Mouse (Mus musculus) hindbrain, embryonic 13.5 days (tissue): ENCODE data around the gene Nfe2l3. TPM values are rescaled to one million over a fixed set of nuclear protein-coding genes. Genes with fewer than 3 reads are reported as not detected.
"Not testable (repeated sequence)": the region's sequence is repeated elsewhere in the genome, so short reads cannot be mapped to it uniquely, and the experiment has no call there.

Source experiments
- ATAC-seq: fragments of 200-750 bp; cut with Nextera tagmentation; 2 replicates; pipeline ENCODE4 v1.8.0; 2017; ENCODE audit warnings: moderate TSS enrichment; ENCODE audit not compliant: low FRiP score
- H3K27ac ChIP-seq: fragments of 300-500 bp; sonication (generic); 2 replicates; pipeline ENCODE4 v1.5.1; 2015; ENCODE audit warnings: inconsistent platforms, mild to moderate bottlenecking, moderate library complexity
- H3K27me3 ChIP-seq: fragments of 300-500 bp; sonication (generic); 2 replicates; pipeline ENCODE4 v1.6.1; 2015; ENCODE audit warnings: mild to moderate bottlenecking, inconsistent platforms
- H3K36me3 ChIP-seq: fragments of 300-500 bp; sonication (generic); 2 replicates; pipeline ENCODE4 v1.6.1; 2015; ENCODE audit warnings: mild to moderate bottlenecking, inconsistent platforms
- H3K4me1 ChIP-seq: fragments of 300-500 bp; sonication (generic); replicated peaks from 2 replicates; pipeline ENCODE4 v1.6.1; 2015; ENCODE audit warnings: inconsistent platforms
- H3K4me2 ChIP-seq: fragments of 300-500 bp; sonication (generic); 2 replicates; pipeline ENCODE4 v1.6.1; 2015; ENCODE audit warnings: inconsistent platforms, mild to moderate bottlenecking, moderate library complexity
- H3K4me3 ChIP-seq: fragments of 300-500 bp; sonication (generic); 2 replicates; pipeline ENCODE4 v1.5.1; 2015; ENCODE audit warnings: mild to moderate bottlenecking, inconsistent platforms
- H3K9ac ChIP-seq: fragments of 300-500 bp; sonication (generic); 2 replicates; pipeline ENCODE4 v1.6.1; 2015; ENCODE audit warnings: mild to moderate bottlenecking, inconsistent platforms
- H3K9me3 ChIP-seq: fragments of 300-500 bp; sonication (generic); 2 replicates; pipeline ENCODE4 v1.6.1; 2016; ENCODE audit warnings: inconsistent platforms
- WGBS: fragments of 180-500 bp; shearing (Covaris S2); methylation state at CpG from one replicate; pipeline ENCODE4 v1.1.7; 2015; 5-methylcytosine and 5-hydroxymethylcytosine counted together
- polyA plus RNA-seq: library from polyadenylated mRNA; unstranded; fragments of >200 nt; fragmentation: Nextera tagmentation; extraction: Ambion mirVana; gene quantifications from 2 replicates; pipeline ENCODE4 v1.2.1, GENCODE M21; 2015

The Nfe2l3 gene
- polyA plus RNA-seq, 1 experiment from 2014 or later: 4.0 TPM

- Histone ChIP-seq H3K36me3 (peaks cover 31% of the 10 kb centered on the region), H3K27me3 (no peaks in the 10 kb centered on the region), H3K4me3 (peak overlapping the region; percentile 98), H3K27ac (peak overlapping the region; percentile 59), H3K9ac (peak overlapping the region; percentile 71), H3K9me3 (no peaks in the 10 kb centered on the region), H3K4me2 (peak overlapping the region; percentile 73), H3K4me1 (peaks cover 33% of the 10 kb centered on the region)
- no peak for ATAC-seq
- 15% methylated on average over 3 of the region's 3 CpGs for WGBS
These were observed 39.3 kb downstream of the Nfe2l3 start for GRCm38 (mm10) chr6:51471782-51472181.

DNA sequence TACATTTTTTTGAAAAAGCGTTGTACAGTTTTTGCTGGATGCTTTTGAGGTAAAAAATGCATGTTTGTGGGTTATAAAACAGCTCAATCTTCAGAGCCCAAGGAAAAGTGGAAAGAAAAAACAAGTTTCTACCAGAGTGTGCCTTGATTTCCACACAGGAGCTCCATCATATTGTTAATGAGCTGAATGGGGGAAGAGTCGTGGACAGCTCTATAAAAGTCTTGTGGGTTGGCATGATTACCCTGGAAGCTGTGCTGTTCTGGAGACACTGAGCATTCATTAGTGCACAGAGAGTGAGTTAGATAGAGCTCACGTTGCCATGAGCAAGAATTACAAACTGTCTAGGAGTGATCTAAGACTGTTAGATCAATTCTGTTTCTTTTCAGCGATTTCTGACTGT is 39.7 kb downstream of the Nfe2l3 start:
- peak overlapping the region; percentile 59 for H3K27ac ChIP-seq
- 44% methylated on average over 4 of the region's 4 CpGs for WGBS
- ATAC-seq: no peak

DNA sequence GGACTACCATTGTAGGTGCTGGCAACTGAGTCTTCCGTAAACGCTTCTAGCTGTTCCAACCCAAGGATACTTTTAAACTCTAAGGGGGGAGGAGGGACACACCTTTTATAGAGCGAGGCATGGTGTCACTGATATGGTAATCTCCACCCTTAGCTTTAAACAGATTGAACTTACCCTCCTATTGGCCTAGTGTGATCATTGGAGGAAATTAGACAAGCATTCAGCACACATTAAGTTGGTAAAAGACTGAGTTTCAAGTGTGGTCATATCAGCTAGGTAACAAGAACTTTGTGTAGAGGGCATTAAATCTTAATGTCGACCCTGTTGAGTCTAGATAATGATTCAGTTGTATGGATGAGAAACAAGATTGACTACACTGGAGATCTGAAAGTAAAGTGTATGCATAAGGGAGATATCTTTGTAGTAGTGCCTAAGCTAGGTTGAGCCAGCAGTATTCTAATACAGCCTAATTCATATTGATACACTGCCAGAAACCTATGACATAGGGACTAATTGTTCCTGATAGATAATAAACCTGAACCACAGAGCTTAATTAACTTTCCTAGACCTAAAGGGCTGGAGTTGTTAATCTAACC is 46.8 kb downstream of the Nfe2l3 start:
- H3K27me3 ChIP-seq: no peaks in the 10 kb centered on the region
- no peaks in the 10 kb centered on the region for H3K9me3 ChIP-seq
- no peak overlapping the region for H3K4me2 ChIP-seq
- H3K4me1 ChIP-seq: peaks cover 7% of the 10 kb centered on the region; the same call in 1 of the 2 replicates
- H3K9ac ChIP-seq: no peak overlapping the region
- H3K27ac ChIP-seq: no peak overlapping the region
- WGBS: 96% methylated on average over 4 of the region's 4 CpGs
- H3K4me3 ChIP-seq: no peak overlapping the region
- H3K36me3 ChIP-seq: peaks cover 73% of the 10 kb centered on the region
- no peak for ATAC-seq

More for the DNA sequence above, 39.7 kb downstream of the Nfe2l3 start:
- H3K27me3 ChIP-seq: no peaks in the 10 kb centered on the region
- peaks cover 31% of the 10 kb centered on the region for H3K4me1 ChIP-seq
- peaks cover 31% of the 10 kb centered on the region for H3K36me3 ChIP-seq
- H3K9me3 ChIP-seq: no peaks in the 10 kb centered on the region
- peak overlapping the region; percentile 73 for H3K4me2 ChIP-seq
- peak overlapping the region; percentile 98 for H3K4me3 ChIP-seq
- H3K9ac ChIP-seq: peak overlapping the region; percentile 71

DNA sequence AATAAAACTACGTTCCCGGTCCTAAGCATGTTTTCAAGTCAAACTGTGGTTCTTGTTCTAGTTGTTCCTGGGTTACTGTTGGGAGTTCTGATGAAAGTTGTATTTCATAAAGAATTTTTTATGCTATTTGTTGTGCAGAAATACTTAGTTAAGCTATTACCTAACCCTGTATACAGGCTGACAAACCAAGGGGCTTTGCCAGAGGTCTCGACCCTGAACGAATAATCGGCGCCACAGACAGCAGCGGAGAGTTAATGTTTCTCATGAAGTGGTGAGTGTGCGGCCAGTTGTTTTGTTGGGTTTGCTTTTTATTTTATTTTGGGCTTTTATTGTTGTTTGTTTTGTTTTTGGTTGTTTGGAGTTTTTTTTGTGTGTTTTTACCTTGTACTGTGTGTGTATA is 49.1 kb downstream of the Nfe2l3 start:
- Histone ChIP-seq H3K4me3 (no peak overlapping the region), H3K9ac (no peak overlapping the region), H3K4me1 (0 out of 2 replicates have a peak, but pooled peaks cover 4% of the 10 kb centered on the region), H3K36me3 (peaks cover 62% of the 10 kb centered on the region), H3K27me3 (no peaks in the 10 kb centered on the region), H3K4me2 (no peak overlapping the region), H3K27ac (no peak overlapping the region), H3K9me3 (no peaks in the 10 kb centered on the region)
- no peak for ATAC-seq
- WGBS: 95% methylated on average over 8 of the region's 8 CpGs

DNA sequence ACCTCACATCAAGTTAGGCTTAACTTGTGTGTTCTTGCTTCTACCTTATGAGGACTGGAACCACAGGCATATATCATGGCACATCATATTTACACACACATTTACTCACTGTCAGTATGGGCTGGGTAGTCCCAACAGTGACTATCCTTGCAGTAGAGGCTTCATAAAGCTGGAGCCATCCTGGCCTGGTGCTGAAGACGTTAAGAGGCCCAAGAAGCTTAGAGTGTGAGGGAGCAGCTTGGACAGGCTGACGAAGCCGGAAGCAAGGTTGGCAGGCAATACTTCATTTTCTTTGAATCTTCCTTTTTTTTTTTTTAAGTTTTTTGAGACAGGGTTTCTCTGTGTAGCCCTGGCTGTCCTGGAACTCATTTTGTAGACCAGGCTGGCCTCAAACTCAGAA is 51.4 kb downstream of the Nfe2l3 start:
- ATAC-seq: no peak
- Histone ChIP-seq H3K4me1 (no peaks in the 10 kb centered on the region), H3K27me3 (no peaks in the 10 kb centered on the region), H3K9ac (no peak overlapping the region), H3K27ac (no peak overlapping the region), H3K9me3 (no peaks in the 10 kb centered on the region), H3K4me3 (no peak overlapping the region), H3K36me3 (peaks cover 55% of the 10 kb centered on the region), H3K4me2 (no peak overlapping the region)
- 94% methylated on average over 3 of the region's 3 CpGs for WGBS

GRCm38 (mm10) chr6:51484556-51484955 is 52.1 kb downstream of the Nfe2l3 start:
- not testable (repeated sequence) for H3K9ac ChIP-seq
- WGBS: 91% methylated on average over 8 of the region's 8 CpGs

GRCm38 (mm10) chr6:51485646-51486045 is 53.2 kb downstream of the Nfe2l3 start:
- H3K4me3 ChIP-seq: no peak overlapping the region
- ATAC-seq: no peak
- no peaks in the 10 kb centered on the region for H3K9me3 ChIP-seq
- H3K27ac ChIP-seq: no peak overlapping the region
- WGBS: 54% methylated on average over 2 of the region's 2 CpGs
- no peak overlapping the region for H3K4me2 ChIP-seq
- peaks cover 37% of the 10 kb centered on the region for H3K36me3 ChIP-seq
- no peaks in the 10 kb centered on the region for H3K4me1 ChIP-seq
- no peak overlapping the region for H3K9ac ChIP-seq
- no peaks in the 10 kb centered on the region for H3K27me3 ChIP-seq

More at GRCm38 (mm10) chr6:51484556-51484955, 52.1 kb downstream of the Nfe2l3 start:
- H3K9me3 ChIP-seq, H3K27ac ChIP-seq, H3K27me3 ChIP-seq, H3K4me3 ChIP-seq, H3K4me1 ChIP-seq, ATAC-seq, H3K4me2 ChIP-seq: not testable (repeated sequence)
- peaks cover 48% of the 10 kb centered on the region for H3K36me3 ChIP-seq

DNA sequence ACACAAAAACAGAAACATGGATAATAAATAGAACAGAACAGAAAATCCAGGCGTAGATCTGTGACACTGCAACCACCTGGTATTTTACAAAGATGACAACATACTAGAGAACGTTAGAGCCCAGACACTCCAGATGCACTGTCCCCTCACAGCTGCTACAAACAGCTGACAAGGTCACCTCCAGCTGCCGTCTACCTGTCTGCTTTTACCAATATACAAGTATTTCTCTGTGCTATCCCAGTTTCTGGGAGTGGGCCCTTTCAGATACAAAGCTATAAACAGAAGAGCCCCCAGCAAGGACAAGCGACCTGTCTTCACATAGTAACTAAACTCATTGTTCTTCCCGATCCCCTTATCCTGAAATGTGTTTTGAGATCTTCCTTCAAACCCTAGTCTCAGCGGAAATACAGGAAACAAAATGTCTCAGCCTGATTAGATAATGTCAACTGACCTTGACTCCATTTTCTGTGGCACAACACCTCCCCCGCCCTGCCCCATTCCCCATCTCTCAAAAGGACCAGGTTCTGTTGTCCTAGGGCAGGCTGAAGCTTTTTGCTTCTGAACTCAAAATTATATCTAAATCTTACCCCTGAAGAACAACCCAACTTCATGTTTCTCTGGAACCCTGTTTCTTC is 53.7 kb downstream of the Nfe2l3 start:
- Histone ChIP-seq H3K27me3 (no peaks in the 10 kb centered on the region), H3K4me2 (no peak overlapping the region), H3K9ac (no peak overlapping the region), H3K4me1 (no peaks in the 10 kb centered on the region), H3K36me3 (peaks cover 31% of the 10 kb centered on the region), H3K4me3 (no peak overlapping the region), H3K9me3 (no peaks in the 10 kb centered on the region), H3K27ac (no peak overlapping the region)
- WGBS: 76% methylated on average over 7 of the region's 7 CpGs
- ATAC-seq: no peak

DNA sequence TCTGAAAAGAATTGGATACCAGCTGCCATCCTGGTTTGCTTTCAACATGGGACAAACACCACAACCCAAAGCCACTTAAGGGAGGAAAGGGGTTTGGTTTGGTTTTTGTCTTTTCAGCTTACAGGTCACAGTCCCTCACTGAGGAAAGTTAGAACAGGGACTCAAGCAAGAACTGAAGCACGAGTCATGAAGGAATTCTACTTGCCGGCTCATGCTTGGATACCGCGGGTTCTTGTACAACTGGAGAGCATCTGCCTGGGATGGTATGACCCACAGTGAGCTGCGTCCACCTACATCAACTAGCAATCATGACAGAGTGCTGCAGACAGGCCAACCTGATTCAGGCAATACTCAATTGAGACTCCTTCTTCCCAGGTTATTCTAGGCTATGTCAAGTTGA is 54.3 kb downstream of the Nfe2l3 start:
- Histone ChIP-seq H3K27ac (no peak overlapping the region), H3K27me3 (no peaks in the 10 kb centered on the region), H3K4me3 (no peak overlapping the region), H3K9ac (no peak overlapping the region), H3K9me3 (no peaks in the 10 kb centered on the region), H3K36me3 (peaks cover 26% of the 10 kb centered on the region), H3K4me1 (no peaks in the 10 kb centered on the region), H3K4me2 (no peak overlapping the region)
- ATAC-seq: no peak
- 95% methylated on average over 5 of the region's 5 CpGs for WGBS

DNA sequence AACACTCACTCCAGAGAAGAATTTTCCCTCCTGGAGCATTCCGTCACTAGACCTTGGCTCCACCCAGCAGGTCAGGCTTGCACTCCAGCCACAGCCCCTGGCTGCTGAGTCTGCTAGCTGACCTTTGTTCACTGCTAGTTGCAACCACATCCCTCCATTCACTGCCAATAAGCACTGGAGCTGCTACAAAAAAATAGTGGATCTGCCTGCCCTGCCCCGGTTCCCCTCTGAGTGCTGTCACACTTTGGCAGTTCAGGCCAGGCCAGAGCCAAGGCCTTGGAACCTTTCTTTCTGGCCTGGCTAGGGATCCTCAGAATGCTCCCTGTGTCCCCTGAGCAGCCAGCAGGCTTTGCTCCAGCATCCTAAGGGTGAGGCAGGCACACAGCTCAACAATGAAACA is 57.3 kb downstream of the Nfe2l3 start:
- peaks cover 8% of the 10 kb centered on the region; the same call in 1 of the 2 replicates for H3K36me3 ChIP-seq
- H3K9me3 ChIP-seq: no peaks in the 10 kb centered on the region
- 72% methylated on average over 2 of the region's 2 CpGs for WGBS
- no peak overlapping the region for H3K4me3 ChIP-seq
- no peak overlapping the region for H3K4me2 ChIP-seq
- H3K27ac ChIP-seq: no peak overlapping the region
- no peak overlapping the region for H3K9ac ChIP-seq
- H3K27me3 ChIP-seq: no peaks in the 10 kb centered on the region
- H3K4me1 ChIP-seq: no peaks in the 10 kb centered on the region
- no peak for ATAC-seq

DNA sequence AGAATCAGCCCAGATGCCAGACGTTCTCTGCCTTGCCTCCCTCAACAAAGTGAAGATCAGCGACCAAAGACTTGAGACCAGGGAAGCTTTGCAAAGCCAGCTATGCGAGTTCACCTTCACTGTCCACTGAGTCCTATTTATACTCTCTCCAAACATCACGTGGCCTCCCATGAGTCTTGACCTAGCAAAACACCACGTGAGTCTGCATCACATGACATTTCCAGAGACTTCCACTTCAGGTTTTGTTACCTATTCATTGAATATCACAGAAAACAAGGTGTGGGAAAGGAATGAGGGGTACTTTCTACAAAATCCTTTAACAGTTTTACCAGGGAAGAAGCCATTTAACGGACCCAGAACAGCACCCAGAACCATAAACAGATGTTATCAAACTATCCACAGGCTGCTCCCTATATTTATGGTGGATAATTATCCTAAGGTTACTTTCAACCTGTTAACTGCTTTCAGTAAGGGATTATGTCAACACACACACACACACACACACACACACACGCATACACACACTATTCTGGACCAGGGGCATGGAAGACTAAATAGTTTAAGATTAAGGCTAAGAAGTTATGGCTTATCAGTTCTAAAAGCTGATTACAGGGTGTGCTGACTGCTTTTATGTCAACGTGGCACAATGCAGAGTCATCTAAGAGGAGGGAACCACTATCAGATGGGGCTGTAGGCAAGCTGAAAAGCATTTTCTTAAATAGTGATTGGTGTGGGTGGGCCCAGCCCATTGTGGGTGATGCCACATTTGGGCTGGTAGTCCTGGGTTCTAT is 65.0 kb downstream of the Nfe2l3 start:
- no peak for ATAC-seq
- no peak overlapping the region for H3K4me2 ChIP-seq
- no peak overlapping the region for H3K27ac ChIP-seq
- WGBS: 86% methylated on average over 8 of the region's 8 CpGs
- no peak overlapping the region for H3K9ac ChIP-seq
- H3K4me3 ChIP-seq: no peak overlapping the region
- H3K36me3 ChIP-seq: no peaks in the 10 kb centered on the region
- no peaks in the 10 kb centered on the region for H3K9me3 ChIP-seq
- 0 out of 2 replicates have a peak, but pooled peaks cover 3% of the 10 kb centered on the region for H3K4me1 ChIP-seq
- H3K27me3 ChIP-seq: no peaks in the 10 kb centered on the region

- WGBS: 67% methylated on average over 1 of the region's 1 CpGs
These were observed 73.2 kb downstream of the Nfe2l3 start for GRCm38 (mm10) chr6:51505671-51506070.

More at GRCm38 (mm10) chr6:51505671-51506070, 73.2 kb downstream of the Nfe2l3 start:
- Histone ChIP-seq H3K27me3 (no peaks in the 10 kb centered on the region), H3K9ac (no peak overlapping the region), H3K36me3 (no peaks in the 10 kb centered on the region), H3K9me3 (no peaks in the 10 kb centered on the region), H3K4me3 (no peak overlapping the region), H3K27ac (no peak overlapping the region), H3K4me1 (peaks cover 8% of the 10 kb centered on the region; the same call in 1 of the 2 replicates), H3K4me2 (no peak overlapping the region)
- ATAC-seq: no peak
